Mouse (Mus musculus): ENCODE data around the gene Gm49601. TPM values are rescaled to one million over a fixed set of nuclear protein-coding genes. Genes with fewer than 3 reads are reported as not detected.

The Gm49601 gene
- 3.5 and 4.3 TPM in 2 replicates for polyA plus RNA-seq (2015; fragmentation: Nextera tagmentation; extraction: Ambion mirVana)

DNA sequence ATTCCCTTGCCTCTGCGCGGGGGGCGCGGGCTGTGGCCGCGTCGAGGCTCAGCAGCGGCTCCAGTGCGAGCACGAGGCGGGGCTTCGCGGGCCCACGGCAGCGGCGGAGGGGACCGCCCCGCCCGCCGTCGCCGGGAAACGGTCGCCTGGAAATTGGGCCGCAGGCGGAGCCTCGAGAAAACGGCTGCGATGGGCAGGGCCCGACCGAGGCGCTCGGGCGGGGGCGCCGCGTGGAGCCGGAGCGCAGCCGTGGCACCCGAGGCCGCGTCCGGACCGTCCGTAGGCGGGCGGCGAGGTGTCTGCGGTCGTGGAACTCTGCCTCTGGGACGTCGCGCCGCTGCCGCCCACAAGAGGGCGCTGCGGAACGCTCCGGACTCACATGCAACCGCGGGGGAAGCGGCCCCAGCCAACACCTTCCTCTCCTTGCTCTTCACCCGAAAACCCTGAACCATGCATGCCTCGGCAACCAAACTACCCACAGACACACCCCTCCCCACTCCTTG, at the start of gene Gm49601:
Gm49601 (minus strand) TSS at position 52 of the 503 bp plus-strand sequence.
- ATAC-seq: peak; percentile 34
- peak within 1 kb of the TSS; percentile 88 for H3K4me2 ChIP-seq (replicated peaks)
- under 1% methylated on average over 65 of the region's 65 CpGs for WGBS
- no peak within 1 kb of the TSS for H3K27ac ChIP-seq
- peaks cover 35% of the 10 kb centered on the region for H3K4me1 ChIP-seq (replicated peaks)
- peak within 1 kb of the TSS; percentile 49 for H3K4me3 ChIP-seq (replicated peaks)
- peaks cover 46% of the 10 kb centered on the region for H3K27me3 ChIP-seq (replicated peaks)
- peaks cover 12% of the 10 kb centered on the region; the same call in 1 of the 2 replicates for H3K36me3 ChIP-seq
- peak within 1 kb of the TSS; percentile 47 for H3K9ac ChIP-seq
- H3K9me3 ChIP-seq: no peaks in the 10 kb centered on the region

DNA sequence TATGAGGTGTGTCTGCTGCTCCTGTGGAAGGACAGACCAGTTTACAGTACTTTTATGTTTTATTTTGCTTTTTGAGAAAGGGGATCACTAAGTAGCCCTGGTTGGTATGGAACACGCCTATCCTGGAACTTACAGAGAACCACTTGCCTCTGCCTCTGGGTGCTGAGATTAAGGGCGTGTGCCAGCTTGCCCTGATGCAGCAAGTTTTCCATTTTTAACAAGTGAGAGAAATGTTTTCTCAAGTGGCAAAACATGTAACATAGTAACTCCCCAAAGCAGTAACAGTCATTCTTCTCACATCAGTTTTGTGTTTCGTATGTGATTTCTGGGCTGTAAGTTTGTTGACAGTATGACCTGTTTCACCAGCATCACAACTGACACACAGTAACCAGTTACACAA, 46.8 kb upstream of the Gm49601 start:
- 77% methylated on average over 3 of the region's 3 CpGs for WGBS
- Histone ChIP-seq H3K27me3 (replicated peaks) (no peaks in the 10 kb centered on the region), H3K9ac (no peak overlapping the region), H3K9me3 (no peaks in the 10 kb centered on the region), H3K4me3 (replicated peaks) (no peak overlapping the region), H3K27ac (no peak overlapping the region), H3K4me2 (replicated peaks) (no peak overlapping the region), H3K4me1 (replicated peaks) (no peaks in the 10 kb centered on the region), H3K36me3 (no peaks in the 10 kb centered on the region)
- no peak for ATAC-seq

DNA sequence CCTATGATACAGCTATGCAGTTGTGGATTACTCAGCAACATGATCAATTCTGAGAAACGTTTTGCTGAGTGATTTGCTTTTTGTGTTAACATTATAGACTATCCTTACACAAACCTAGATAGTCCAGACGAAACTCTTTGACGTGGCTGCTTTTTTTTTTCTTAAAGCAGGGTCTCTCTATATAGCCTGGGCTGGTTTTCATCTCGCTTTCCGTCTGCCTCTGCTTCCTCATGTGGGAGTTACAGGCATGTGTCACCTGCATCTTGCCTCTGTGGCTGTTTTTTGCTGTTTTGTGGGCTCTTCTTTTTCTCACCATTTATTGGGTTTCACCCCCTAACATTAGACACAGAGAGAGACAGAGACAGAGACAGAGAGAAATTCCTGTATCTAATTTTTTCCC, 45.8 kb upstream of the Gm49601 start:
- no peaks in the 10 kb centered on the region for H3K36me3 ChIP-seq
- no peak for ATAC-seq
- no peak overlapping the region for H3K27ac ChIP-seq
- no peak overlapping the region for H3K9ac ChIP-seq
- H3K4me2 ChIP-seq (replicated peaks): no peak overlapping the region
- H3K4me1 ChIP-seq (replicated peaks): no peaks in the 10 kb centered on the region
- H3K27me3 ChIP-seq (replicated peaks): no peaks in the 10 kb centered on the region
- no peak overlapping the region for H3K4me3 ChIP-seq (replicated peaks)
- WGBS: 55% methylated on average over 5 of the region's 5 CpGs
- H3K9me3 ChIP-seq: no peaks in the 10 kb centered on the region

DNA sequence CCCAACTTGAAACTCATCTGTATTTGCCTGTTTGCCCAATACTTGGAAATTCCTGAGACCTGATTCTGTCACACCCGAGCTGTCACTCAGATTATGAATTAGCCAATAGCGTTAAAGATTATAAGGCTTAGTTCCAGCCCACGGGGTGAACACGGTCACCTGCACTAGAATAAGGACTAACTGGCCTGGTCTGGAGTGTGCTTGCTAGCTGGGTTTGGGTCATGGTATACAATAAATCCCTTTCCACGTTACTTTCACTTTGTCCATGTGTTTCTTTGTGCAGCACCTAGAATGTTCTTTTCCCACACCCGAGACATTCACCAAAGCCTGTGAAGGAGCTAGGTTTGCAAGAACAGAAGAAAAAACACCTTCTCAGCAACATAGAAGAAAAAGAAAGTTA, 43.7 kb upstream of the Gm49601 start:
- ATAC-seq: no peak
- H3K4me3 ChIP-seq (replicated peaks): no peak overlapping the region
- H3K36me3 ChIP-seq: no peaks in the 10 kb centered on the region
- no peak overlapping the region for H3K4me2 ChIP-seq (replicated peaks)
- no peaks in the 10 kb centered on the region for H3K27me3 ChIP-seq (replicated peaks)
- no peaks in the 10 kb centered on the region for H3K9me3 ChIP-seq
- no peak overlapping the region for H3K9ac ChIP-seq
- H3K4me1 ChIP-seq (replicated peaks): no peaks in the 10 kb centered on the region
- no peak overlapping the region for H3K27ac ChIP-seq
- 69% methylated on average over 6 of the region's 6 CpGs for WGBS

DNA sequence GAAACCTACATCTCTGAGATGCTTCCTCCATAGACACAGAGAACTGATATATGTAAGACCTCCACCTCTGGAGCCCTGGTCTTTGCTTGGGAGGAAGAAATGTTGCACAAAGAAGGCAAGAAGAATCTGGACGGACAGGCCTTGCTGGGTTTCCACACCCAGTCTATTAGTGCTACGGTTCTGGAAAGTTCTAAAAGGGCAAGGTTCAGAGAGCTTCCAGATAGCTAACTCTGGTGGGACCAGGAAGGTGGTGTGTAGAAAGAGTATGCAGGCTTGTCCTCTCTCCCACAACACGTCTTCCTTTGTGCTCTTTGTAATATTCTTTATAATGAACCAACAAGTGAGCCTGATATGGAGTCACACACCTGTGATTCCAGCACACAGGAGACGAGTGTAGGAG, 32.4 kb upstream of the Gm49601 start:
- Histone ChIP-seq H3K9me3 (no peaks in the 10 kb centered on the region), H3K36me3 (no peaks in the 10 kb centered on the region), H3K27me3 (replicated peaks) (no peaks in the 10 kb centered on the region), H3K4me1 (replicated peaks) (0 out of 2 replicates have a peak, but pooled peaks cover 3% of the 10 kb centered on the region), H3K4me2 (replicated peaks) (no peak overlapping the region), H3K27ac (no peak overlapping the region), H3K4me3 (replicated peaks) (no peak overlapping the region), H3K9ac (no peak overlapping the region)
- ATAC-seq: peak; percentile 64
- 58% methylated on average over 4 of the region's 4 CpGs for WGBS

DNA sequence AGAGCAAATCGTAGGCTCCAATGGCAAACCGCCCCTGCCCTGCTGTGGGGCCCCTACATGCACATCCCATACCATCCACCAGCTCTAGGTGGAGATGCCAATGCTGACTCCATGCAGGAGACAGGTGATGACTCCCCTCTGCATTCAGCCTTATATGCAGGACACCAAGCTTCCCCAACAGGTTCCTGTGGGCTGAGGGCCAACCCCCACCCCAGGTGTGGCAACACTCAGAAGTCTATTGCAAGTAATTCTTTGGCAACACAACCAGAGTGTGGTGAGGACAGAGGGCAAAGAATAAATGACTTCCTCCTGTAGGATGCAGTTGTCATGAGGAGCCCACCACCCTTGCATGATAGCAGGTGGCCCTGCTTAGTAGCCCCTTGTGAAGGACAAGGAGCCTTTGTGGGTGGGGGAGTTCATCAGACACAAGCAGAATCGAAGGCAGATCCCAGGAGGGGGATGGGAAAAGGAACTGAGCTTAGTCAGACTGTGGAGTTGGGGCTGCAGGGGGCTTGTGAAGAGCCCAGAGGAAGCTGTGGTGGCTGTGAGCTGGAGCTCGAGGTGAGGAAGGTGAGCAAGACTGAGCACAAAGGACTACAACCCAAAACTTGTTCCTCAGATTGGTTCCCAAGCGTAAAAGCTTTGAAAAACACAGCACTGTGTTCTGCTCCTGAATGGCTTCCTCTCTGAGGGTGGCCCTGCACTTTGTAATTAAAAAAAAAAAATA, 29.3 kb upstream of the Gm49601 start:
- Histone ChIP-seq H3K27me3 (replicated peaks) (no peaks in the 10 kb centered on the region), H3K4me3 (replicated peaks) (no peak overlapping the region), H3K27ac (no peak overlapping the region), H3K9ac (no peak overlapping the region), H3K9me3 (no peaks in the 10 kb centered on the region), H3K36me3 (no peaks in the 10 kb centered on the region), H3K4me1 (replicated peaks) (0 out of 2 replicates have a peak, but pooled peaks cover 3% of the 10 kb centered on the region), H3K4me2 (replicated peaks) (no peak overlapping the region)
- no peak for ATAC-seq
- 59% methylated on average over 5 of the region's 5 CpGs for WGBS

DNA sequence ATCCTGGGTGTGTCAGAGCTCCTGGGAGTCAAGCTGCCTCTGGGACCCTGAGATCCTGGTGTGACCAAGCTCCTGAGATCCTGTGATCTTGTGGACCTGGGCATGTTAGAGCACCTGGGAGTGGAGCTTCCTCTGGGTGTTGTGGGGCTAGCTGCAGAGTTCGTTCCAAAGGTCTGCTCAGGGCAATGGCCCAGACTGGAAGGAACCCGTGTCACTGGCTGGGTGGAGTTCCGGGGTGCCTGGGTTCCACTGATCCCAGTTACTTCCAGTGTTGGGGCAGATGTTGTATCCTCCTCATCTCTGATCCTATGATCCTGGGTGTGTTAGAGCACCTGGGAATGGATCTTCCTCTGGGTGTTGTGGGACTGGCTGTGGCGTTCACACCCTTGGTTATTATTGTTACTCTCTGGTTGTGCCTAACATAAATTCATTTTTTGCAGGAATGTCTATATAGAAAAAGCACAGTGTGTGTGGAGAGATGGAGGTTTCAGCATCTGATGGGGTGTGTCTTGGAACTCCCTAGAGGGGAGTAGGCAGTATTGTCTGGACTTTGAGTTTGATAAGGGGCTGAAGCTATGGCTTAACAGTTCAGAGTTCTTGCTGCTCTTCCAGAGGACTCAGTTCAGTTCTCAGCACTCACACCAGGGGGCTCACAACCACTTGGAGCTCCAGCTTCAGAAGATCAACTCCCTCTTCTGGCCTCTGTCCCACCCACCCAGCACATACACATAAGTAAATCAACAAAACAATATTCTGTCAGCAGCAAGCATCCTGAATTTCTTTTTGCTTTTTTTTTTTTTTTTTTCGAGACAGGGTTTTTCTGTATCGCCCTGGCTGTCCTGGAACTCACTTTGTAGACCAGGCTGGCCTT, 27.3 kb upstream of the Gm49601 start:
- ATAC-seq: peak; percentile 90
- 75% methylated on average over 6 of the region's 6 CpGs for WGBS

DNA sequence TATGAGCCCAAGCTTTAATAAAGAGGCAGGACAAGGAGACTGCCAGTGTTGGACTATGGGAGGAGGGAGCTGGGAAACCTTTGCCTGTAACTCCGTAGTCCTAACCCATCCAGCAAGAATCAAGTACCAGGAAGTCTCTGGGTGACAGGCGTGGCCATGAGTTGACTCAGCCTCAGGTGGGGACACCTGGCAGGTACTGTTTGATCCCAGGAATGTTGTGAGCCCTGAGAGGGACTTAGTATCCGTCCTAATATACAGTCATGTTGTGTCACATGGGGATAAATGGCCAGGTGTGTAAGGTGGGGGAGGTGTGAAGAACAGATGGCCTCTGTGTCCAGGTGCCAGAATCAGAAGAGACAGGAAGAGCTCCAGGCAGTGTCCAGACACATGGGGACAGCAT, 22.9 kb upstream of the Gm49601 start:
- ATAC-seq: peak; percentile 60
- H3K4me1 ChIP-seq (replicated peaks): no peaks in the 10 kb centered on the region
- no peaks in the 10 kb centered on the region for H3K9me3 ChIP-seq
- H3K27ac ChIP-seq: 0 out of 2 replicates have a peak overlapping the region, but pooled peaks have one; percentile 51
- H3K27me3 ChIP-seq (replicated peaks): no peaks in the 10 kb centered on the region
- WGBS: 54% methylated on average over 3 of the region's 3 CpGs
- no peak overlapping the region for H3K4me2 ChIP-seq (replicated peaks)
- no peak overlapping the region for H3K4me3 ChIP-seq (replicated peaks)
- no peaks in the 10 kb centered on the region for H3K36me3 ChIP-seq
- no peak overlapping the region for H3K9ac ChIP-seq

More for the DNA sequence above, 27.3 kb upstream of the Gm49601 start:
- Histone ChIP-seq H3K36me3 (no peaks in the 10 kb centered on the region), H3K9me3 (no peaks in the 10 kb centered on the region), H3K4me1 (replicated peaks) (0 out of 2 replicates have a peak, but pooled peaks cover 3% of the 10 kb centered on the region), H3K4me2 (replicated peaks) (no peak overlapping the region), H3K9ac (no peak overlapping the region), H3K4me3 (replicated peaks) (no peak overlapping the region), H3K27ac (peak overlapping the region; percentile 71), H3K27me3 (replicated peaks) (no peaks in the 10 kb centered on the region)

DNA sequence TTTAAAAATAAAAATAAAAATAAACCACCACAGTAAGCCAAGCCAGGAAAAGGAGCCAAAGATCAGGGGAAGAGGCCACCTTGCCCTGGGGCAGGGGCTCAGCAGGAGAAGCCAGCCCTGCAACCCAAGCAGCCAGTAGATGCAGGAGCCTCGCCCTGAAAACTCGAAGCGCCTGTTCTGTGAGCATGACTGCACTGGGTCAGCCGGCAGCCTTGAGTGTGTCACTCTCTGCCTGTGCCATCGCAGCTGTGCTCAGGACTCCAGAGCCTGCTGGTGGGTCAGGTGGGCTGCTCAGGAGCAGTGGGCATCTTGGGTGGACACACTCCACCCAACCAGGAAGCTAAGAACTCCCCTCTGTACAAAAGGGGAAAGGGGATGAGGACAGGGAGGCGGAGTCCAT, 19.1 kb upstream of the Gm49601 start:
- H3K9me3 ChIP-seq: no peaks in the 10 kb centered on the region
- no peaks in the 10 kb centered on the region for H3K36me3 ChIP-seq
- no peak overlapping the region for H3K4me2 ChIP-seq (replicated peaks)
- H3K27ac ChIP-seq: 0 out of 2 replicates have a peak overlapping the region, but pooled peaks have one; percentile 27
- no peaks in the 10 kb centered on the region for H3K4me1 ChIP-seq (replicated peaks)
- ATAC-seq: peak; percentile 67
- no peak overlapping the region for H3K9ac ChIP-seq
- WGBS: 55% methylated on average over 6 of the region's 6 CpGs
- no peak overlapping the region for H3K4me3 ChIP-seq (replicated peaks)
- no peaks in the 10 kb centered on the region for H3K27me3 ChIP-seq (replicated peaks)

DNA sequence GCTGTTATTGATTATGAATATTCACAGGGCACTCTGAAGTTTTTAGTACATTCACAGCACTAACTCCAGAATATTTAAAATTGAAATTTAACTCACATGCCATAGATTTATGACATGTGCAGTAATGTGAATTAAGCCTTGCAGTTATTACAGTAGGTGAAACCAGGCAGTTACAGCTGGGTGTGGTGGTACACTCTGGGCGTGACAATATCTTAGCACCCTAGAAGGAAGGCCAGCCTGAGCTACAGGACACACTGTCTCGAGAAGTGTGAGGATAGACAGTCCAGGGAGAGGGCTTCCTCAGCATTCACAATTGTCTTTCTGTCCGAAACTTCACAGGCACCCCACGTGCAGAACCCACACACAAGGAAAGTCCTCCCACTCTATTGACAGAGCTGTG, 18.3 kb upstream of the Gm49601 start:
- Histone ChIP-seq H3K9ac (no peak overlapping the region), H3K27ac (no peak overlapping the region), H3K27me3 (replicated peaks) (no peaks in the 10 kb centered on the region), H3K4me2 (replicated peaks) (no peak overlapping the region), H3K4me1 (replicated peaks) (no peaks in the 10 kb centered on the region), H3K4me3 (replicated peaks) (no peak overlapping the region), H3K9me3 (no peaks in the 10 kb centered on the region), H3K36me3 (no peaks in the 10 kb centered on the region)
- peak; percentile 52 for ATAC-seq
- 65% methylated on average over 4 of the region's 4 CpGs for WGBS

DNA sequence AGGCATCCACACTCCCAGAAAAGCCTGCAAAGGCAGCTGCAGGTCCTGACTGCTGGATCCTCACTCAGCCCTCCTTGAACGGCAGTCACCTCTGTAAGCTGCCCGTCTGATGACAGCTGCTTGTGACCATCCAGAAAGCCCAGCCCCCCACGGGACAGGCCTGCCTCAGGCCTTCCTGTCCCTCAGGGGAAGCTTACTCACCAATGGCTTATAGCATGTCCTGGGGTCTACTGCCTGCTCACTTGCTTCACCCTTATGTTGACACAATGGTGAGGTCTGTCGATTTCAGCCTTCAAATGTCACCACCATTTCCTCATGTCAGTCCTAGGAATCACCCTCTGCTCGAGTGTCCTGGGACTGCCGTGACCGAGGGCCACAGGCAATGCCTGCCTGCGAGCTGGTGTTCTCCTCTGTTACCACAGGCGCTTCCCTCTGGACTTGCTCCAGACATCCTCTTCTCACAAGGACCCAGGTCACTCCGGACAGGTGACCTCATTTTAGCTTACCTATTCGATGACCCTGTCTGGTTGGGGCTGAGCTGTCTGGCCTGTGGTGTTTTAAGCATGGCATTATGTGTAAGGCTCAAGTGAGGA, 17.3 kb upstream of the Gm49601 start:
- no peak overlapping the region for H3K9ac ChIP-seq
- no peaks in the 10 kb centered on the region for H3K36me3 ChIP-seq
- H3K27ac ChIP-seq: no peak overlapping the region
- ATAC-seq: no peak
- H3K9me3 ChIP-seq: no peaks in the 10 kb centered on the region
- no peaks in the 10 kb centered on the region for H3K27me3 ChIP-seq (replicated peaks)
- H3K4me1 ChIP-seq (replicated peaks): no peaks in the 10 kb centered on the region
- WGBS: 75% methylated on average over 11 of the region's 11 CpGs
- H3K4me3 ChIP-seq (replicated peaks): no peak overlapping the region
- no peak overlapping the region for H3K4me2 ChIP-seq (replicated peaks)

DNA sequence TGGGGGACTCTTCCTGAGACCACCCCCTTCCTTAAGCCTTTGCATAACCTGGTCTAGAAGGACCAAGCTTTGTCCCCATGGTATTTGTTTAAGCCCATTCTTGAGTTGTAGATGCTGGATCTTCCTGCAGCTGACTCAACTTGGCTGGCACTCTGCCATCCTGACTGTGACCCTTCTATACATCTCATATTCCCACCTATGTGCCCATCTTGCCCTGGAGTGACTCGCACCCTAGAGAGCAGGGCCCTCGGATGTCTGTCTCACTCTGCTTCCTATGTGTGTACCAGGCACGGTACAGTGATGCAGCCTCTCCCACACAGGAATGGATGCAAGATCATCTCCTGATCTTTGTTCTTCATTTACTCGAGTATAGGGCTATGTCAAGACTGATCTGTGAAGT, 16.7 kb upstream of the Gm49601 start:
- Histone ChIP-seq H3K4me1 (replicated peaks) (no peaks in the 10 kb centered on the region), H3K9me3 (no peaks in the 10 kb centered on the region), H3K27me3 (replicated peaks) (no peaks in the 10 kb centered on the region), H3K9ac (no peak overlapping the region), H3K27ac (no peak overlapping the region), H3K4me2 (replicated peaks) (no peak overlapping the region), H3K36me3 (no peaks in the 10 kb centered on the region), H3K4me3 (replicated peaks) (no peak overlapping the region)
- 80% methylated on average over 4 of the region's 4 CpGs for WGBS
- no peak for ATAC-seq

Data from intestine, embryonic 15.5 days (tissue).